Mouse (Mus musculus): ENCODE data around the gene Acox2. TPM values are rescaled to one million over a fixed set of nuclear protein-coding genes. Genes with fewer than 3 reads are reported as not detected.

The Acox2 gene
- total RNA-seq, 4 experiments from 2014 or later, result 0.21 to 0.46 (median 0.26) TPM; not detected in 1

DNA sequence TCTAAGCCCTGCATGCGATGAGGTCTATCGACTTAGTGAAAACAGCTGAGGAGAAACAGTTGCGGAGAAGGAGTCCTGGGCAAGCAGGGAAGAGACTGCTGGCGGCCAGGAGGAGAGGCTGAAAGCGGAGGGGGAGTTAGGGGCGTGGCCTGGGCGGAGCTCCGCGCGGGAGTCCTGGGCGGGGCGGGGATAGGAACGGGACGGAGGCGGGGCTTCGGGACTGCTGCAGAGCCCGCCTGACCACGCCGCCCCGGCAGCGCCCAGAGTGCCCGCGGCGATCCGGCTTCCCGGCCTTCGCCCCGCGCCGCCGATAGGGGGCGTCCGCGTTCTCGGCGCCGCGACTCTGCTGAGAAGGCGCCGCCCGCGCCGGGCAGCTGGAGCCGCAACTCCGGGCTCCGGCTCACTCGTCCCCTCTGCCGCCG is 45.3 kb downstream of the Acox2 start, which contains the start of gene Kctd6:
Gene Kctd6 (plus strand): TSS at position 338 of the 422 bp plus-strand sequence.
- DNase-seq, result peak; percentile 97

DNA sequence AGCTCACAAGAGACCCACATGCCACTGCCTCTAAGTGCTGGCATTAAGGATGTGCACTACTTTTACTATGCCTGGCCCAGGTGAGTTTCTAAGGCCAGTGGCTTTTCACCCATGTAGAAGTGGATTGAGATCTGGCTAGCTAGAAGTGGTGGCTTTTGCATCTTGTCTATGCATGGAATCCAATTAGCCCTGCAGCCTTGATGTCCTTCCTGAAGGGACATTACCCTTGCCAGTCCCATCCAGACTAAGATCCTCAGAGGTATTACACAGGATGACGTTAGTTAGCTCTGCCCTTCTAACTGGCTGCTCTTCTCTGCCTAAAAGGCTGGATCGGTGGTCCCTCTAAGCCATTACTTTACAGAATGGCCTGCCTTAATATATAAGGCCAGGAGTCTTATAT is 46.2 kb downstream of the Acox2 start:
- DNase-seq, result no peak

DNA sequence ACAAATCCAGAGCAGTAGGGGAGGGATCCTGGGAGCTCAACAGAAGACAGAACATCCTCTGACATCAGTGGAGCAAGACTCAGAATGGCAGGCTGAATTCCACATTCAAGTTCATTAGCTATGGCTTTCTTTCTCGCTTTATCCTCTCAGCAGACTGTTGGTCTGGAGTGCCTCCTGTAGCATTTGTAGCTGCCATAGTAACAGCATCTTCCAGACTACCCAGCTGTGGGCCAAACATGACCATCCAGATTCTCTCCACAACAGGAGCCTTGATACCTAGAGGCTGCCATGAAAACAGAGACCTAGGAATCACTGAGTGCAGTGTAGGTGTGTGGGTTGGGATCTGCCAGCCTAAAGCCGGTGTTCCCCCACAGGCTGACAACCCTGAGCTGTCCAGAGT is 49.3 kb downstream of the Acox2 start:
- DNase-seq, result no peak

DNA sequence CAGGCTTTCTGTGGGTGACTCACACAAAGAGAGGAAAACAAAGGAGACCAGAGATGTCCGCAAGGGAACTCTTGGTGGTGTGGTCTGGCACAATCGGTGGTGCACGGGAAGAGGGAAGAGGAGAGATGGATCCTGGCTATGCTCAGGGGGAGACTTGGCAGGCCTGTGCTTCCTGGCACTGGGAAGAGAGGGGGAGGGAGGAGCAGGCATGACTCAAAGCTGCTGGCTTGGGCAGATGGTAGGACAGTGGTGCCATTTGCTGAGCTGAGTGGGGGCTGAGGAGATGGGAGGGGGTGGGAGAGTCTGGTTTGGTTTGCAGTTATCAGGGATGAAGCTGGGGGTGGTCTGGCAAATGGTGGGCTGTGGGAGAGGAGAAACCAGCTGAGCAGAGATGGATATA is 50.3 kb downstream of the Acox2 start:
- DNase-seq, result no peak

DNA sequence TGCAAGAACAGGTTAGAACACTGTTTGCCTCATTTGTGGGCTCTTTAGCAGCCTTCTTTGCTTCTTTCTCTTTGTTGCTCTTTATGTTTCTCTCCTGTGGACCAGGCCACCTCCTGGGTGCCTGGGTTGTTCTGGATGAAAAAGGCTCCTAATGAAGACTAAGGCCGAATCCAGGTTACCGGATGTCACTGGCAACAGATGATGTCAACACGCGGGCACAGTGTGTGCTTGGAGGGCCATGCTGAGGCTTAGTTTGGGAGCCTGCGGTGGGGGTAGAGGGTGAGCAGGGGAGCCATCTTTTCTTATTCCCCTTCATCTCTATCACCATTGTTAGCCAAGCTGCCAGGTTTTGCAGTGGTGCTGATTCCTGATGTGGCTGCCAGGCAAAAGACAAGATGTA is 51.6 kb downstream of the Acox2 start:
- DNase-seq, result no peak

DNA sequence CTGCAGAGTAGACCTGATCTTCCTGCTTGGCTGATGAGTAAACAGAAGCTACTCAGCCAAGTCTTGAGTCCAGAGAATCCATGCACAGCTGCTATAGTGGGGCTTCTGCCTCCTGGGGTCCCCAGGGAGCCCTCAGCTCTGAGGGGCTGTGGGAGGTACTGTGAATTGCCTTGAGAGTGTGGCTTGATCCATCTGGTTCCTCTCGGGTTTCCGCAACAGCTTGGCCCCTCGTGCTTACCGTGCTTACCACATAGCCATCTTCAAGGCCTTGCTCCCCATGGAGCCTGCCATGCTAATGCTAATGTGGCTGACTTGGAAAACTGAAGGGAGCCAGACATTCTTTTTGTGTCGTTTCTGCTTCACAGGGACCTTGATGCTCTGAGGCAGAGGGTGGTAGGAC is 52.0 kb downstream of the Acox2 start:
- DNase-seq, result no peak

DNA sequence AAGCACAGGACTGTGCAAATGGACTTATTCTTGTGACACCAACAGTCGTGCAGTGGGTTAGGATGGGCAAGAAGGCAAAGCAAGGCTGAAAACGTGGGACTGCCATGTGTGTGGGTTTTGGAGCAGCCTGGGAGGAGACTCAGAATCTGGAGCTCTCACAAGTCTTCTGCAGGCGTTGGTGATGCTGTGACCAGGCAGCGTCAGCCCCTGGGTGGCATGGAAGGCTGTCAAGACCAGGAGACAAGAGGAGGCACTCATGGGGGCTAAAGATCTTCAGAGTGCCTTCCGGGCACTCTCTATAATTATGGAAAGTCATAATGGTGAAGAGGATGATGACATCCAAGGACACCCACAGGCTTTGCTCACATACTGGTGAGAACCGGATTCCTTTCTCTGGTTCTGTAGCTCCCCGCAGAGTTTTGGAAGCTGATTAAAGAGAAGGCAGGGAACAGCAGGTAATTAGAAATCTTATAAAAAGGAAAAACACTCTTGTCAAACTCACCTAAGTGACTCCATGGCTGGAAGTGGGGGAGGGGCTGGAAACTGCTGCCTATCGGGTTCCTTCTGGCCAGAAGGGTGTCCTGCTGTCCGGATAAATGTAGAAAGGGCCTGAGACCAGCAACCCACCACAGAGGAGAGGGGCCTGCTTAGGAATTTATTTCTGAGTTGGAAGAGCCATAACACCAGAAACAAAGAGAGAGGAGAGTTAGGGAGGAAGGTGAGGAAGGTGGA is 52.8 kb downstream of the Acox2 start:
- DNase-seq, result no peak

DNA sequence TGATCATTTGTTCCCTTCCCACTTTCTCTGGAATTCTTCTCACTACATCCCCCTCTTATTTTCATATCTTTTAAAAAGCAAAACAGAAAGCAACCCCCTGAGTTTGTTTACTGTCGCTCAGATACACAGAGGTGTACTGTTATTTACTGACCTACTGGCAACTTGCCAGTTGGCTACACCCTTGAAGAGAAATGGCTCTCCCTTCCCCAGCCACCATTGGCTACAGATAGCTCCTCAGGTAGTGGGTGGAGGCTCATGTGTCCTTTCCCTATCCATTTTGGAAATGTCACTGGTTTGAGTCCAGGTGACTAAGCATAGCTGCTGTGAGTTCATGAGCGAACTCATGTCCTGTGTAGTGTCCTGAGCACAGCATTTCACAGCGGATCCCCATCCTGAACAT is 57.4 kb downstream of the Acox2 start:
- DNase-seq, result no peak

DNA sequence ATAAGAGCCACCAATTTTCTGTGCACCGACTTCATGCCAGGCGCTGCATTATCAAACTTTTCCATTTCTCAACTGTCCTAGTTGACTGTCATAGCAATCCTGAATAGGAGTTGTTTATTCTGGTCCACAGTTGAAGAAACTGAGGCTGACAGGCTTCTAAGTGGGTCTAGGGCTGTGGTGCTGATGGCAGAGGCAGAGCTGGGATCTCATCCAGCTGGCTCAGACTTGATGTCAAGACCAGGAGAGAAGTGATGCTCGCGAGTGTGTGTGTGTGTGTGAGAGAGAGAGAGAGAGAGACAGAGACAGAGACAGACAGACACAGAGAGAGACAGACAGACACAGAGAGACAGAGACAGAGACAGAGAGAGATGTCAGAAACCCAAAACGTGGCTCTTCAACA is 58.4 kb downstream of the Acox2 start:
- DNase-seq, result no peak

DNA sequence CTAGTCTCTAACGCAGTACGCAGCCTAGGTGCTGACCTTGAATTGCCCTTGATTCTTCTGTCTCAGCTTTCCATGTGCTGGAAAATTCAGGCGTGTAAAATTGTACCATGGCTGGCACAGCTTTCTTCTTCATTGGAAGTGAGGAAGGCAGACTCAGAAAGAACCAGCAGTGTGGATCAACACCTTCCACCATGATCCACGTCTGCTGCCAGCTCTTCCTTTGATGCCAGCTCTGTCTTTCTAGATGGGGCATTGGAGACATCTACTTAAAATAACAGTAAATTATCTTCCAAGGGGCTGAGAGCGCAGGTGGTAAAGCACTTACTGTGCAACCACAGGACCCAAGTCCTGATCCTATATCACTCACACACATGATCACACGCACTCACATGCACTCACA is 66.4 kb downstream of the Acox2 start:
- DNase-seq, result no peak

DNA sequence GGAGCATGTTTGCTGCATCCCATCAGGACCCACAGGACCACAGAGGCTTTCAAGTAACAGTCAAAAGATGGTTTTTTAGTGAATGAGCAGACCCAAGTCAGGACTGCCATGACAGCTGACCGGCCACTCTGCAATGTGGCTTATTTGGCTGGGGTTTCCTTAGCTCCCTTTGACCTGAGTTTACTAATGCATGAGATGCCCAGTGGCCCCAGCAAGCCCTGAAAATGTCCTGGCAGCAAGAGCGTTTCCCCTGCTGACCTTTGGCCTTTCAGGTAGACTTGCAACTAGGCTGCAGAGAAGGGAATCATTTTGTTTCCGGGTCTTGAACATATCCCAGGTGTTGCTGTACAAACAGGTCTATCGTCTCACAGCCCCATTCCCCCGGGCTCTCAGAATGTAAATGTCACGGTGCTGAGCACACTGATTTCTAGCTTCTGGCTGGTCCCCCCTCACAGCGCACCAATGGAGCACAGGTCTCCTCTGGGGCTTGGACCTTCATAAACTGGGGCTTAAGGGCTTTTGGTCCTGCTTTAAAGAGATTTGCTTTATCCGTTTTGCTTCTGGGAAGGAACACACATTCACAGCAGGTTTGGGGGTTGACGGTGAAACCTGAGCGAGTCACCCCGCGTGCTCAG is 67.7 kb downstream of the Acox2 start:
- no peak for DNase-seq

DNA sequence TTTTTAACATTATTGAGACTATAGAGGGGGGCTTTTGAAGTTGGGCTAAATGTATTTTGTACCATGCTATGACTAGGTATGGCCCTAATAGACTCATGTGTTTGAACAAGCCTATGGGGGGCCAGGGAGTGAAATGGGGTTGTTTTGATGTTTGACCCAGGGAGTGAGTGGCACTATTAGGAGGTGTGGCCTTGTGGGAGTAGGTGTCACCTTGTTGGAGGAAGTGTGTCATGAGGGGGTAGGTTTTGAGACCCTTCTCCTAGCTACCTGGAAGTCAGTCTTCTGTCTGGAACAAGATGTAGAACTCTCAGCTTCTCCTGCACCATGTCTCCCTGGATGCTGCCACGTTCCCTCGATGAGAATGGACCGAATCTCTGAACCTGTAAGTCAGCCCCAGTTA is 68.6 kb downstream of the Acox2 start:
- no peak for DNase-seq

DNA sequence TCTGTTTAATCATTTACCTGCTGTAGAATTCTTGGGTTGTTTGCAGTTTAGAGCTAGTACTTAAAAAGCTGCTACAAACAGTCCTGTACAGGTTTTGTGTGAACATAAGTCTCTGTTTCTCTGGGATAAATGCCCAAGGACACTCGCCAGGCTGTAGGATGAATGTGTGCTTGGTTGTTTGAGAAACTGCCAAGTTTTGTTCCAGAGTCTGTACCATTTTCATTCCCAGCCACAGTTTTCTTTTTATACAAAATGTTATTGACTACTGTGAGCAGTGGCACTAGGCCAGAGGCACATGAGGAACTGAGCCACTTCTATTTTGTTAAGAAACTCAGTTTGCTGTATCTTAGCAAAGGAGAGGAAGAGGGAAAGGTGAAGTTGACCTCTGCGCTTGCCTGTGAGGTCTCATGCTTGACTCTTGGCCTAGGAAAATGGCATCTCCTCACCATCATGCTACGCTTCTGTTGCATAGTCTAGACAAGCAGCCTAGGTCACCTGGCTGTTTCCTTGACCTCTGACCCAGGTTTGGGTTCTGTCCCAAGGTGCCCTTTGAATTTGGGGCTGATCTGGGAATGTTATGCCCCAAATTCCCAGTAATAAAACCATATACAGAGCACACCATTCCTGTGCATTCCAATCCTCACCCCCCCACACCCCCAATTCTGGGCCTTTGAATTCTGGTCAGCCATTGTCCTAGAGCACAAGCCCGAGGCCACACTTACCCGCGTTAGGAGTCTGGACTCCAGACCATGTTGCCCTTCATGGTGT is 72.7 kb downstream of the Acox2 start:
- peak; percentile 44 for DNase-seq

DNA sequence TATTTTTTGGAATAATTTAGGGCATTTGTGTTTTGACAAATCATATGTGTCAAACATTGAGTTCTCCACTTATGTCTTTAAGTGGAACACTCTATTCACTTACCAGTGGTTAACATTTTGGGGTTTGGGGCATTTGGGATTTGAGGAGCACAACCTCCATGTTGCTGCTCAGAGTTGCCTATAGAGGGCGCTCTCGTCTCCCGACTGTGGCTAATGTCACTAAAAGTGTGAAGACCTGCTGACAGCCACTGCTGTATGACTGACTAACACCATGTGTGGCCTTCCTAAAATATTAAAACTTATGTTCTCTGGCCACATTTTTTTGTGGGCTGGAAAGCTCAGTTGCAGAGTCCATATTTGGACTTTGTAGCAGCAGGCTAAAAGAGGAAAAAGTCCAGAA is 75.8 kb downstream of the Acox2 start:
- no peak for DNase-seq

DNA sequence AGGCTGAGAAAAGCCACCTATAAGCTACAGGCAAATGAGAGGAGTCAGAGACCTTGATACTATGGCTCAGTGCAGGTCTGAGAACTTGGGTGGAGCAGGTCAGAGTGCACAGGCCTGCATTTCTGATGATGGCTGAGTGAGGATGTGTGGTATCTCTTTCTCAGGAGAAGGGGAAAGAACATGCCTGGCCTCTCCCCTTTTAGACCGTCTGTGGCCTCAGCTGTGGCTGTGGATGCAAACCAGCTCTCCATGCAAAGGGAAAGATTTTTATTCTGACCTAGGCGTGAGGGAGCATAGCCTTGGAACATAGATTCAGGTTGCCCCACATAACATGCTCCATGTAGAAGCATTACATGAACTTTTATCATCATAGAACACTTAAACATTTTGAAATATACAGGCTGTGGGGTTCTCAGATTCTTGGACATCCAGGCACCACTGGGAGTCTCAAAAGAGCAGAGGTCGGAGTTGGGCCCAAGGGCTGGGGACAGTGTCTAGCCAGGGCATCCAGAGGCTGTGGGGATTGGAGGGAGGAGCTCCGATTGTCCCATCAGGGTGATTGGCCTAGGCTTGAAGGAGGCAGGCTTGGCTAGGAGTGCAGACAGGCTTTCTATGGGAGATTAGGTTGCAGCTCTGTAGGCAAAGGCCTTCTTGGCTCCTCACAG is 78.7 kb downstream of the Acox2 start:
- no peak for DNase-seq

DNA sequence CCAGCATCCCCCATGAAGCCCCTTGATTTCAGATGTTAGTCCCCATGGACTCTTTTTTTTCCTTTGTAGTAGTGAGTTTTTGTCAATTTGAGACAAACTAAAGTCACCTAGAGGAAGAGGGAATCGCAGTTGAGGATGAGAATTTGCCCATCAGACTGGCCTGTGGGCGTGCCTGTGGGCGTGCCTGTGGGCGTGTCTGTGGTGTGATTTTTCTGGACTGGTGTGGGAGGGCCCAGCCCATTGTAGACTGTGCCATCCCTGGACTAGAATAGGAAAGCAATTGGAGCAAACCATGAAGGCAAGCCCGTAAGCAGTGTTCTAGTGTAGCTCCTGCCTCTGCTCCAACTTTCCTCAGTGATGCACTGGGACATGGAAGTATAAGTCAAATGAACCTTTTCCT is 82.9 kb downstream of the Acox2 start:
- no peak for DNase-seq

Other genes starting within 250 kb of the Acox2 start
- gene Rpp14, start 179.0 kb downstream of the Acox2 start, total RNA-seq (2022), result 10 to 100 TPM; 35.2 to 44.8 (median 41.3) TPM
- 10 to 100 TPM; 62.3 to 72.3 (median 68.1) TPM for gene Pxk, start 161.1 kb downstream of the Acox2 start, total RNA-seq (2022)
- 100 to 1,000 TPM; 184 to 265 (median 230) TPM for gene Pdhb, start 86.3 kb downstream of the Acox2 start, total RNA-seq (2022)
- gene Kctd6, start 45.2 kb downstream of the Acox2 start, total RNA-seq (2022), result 10 to 100 TPM; 15.1 to 22.2 (median 18.1) TPM
- 1 to 10 TPM; 3.7 to 6.7 (median 5.6) TPM for gene Fam107a, start 58.7 kb upstream of the Acox2 start, total RNA-seq (2022)
- not detected for gene Oit1, start 119.4 kb upstream of the Acox2 start, total RNA-seq (2022)